Mouse (Mus musculus) adrenal gland, postnatal 0 days (tissue): ENCODE measurements around the gene Rogdi. TPM values are rescaled to one million over a fixed set of nuclear protein-coding genes. Genes with fewer than 3 reads are reported as not detected.

ENCODE experiments used
- polyA plus RNA-seq: library from polyadenylated mRNA; unstranded; fragments of >200 nt; fragmentation: Nextera tagmentation; extraction: Ambion mirVana; gene quantifications from 2 replicates; pipeline ENCODE4 v1.2.1, GENCODE M21; 2015

The Rogdi gene
- polyA plus RNA-seq: 58.9 and 59.4 TPM in 2 replicates

GRCm38 (mm10) chr16:5013054-5013838, at the start of gene Rogdi:
Rogdi (minus strand) TSS chr16:5013553.

DNA sequence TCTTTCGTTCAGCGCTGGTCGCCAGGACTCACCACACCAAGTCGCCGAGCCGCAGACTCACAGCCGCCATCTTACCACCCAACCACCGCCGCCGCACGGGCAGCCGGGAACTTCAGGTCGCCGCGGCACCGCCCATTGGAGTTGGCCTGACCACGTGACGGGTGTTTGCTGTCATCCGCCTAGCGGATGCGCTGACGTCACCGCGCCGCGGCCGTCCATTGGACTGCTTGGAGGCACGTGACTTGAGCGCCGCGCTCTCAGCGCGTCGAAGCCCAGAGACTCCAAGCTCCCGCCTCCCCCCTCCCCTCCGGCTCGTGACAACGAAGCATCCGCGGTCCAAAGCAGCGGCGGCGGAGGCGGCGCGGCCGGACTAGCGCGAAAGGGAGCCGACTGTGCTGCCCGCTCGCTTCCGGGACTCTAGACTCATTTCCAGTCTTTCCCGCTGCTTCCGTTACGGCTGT, 36.5 kb upstream of the Rogdi start, which contains the start of the genes Glyr1 and Ubn1:
Glyr1 (minus strand) TSS at position 90 of the 461 bp plus-strand sequence.
Ubn1 (plus strand) TSS at position 284 of the 461 bp plus-strand sequence.

GRCm38 (mm10) chr16:5007067-5007466, 6.3 kb downstream of the Rogdi start, which contains the start of gene Smim22:
Smim22 (plus strand) TSS chr16:5007288.

GRCm38 (mm10) chr16:4997553-4997952, 15.8 kb downstream of the Rogdi start, which contains the start of gene Sept12:
Sept12 (minus strand) TSS chr16:4997852.

GRCm38 (mm10) chr16:4963797-4964709, 49.3 kb downstream of the Rogdi start, which contains the start of gene Anks3:
Anks3 (minus strand) TSS chr16:4964205.

Other genes with a start within 250 kb of the Rogdi start
- gene Cdip1, start 223.3 kb downstream of the Rogdi start, polyA plus RNA-seq: 59.6 and 97.5 TPM in 2 replicates
- 0.26 and 0.35 TPM in 2 replicates for gene 4930562C15Rik, start 178.1 kb downstream of the Rogdi start, polyA plus RNA-seq
- gene Ubald1, start 133.2 kb downstream of the Rogdi start, polyA plus RNA-seq: 25.1 and 27.9 TPM in 2 replicates
- 37.9 and 52.2 TPM in 2 replicates for gene Mgrn1, start 127.3 kb downstream of the Rogdi start, polyA plus RNA-seq
- 136 and 156 TPM in 2 replicates for gene Nudt16l1, start 74.8 kb downstream of the Rogdi start, polyA plus RNA-seq
- gene Anks3, start 49.3 kb downstream of the Rogdi start, polyA plus RNA-seq: 25.6 and 34.4 TPM in 2 replicates
- gene Sept12, start 15.7 kb downstream of the Rogdi start, polyA plus RNA-seq: 0.15 TPM in 1 of 2 replicates, not detected in the other
- 2.6 and 3.2 TPM in 2 replicates for gene Smim22, start 6.3 kb downstream of the Rogdi start, polyA plus RNA-seq
- 61.6 and 91.6 TPM in 2 replicates for gene Glyr1, start 36.3 kb upstream of the Rogdi start, polyA plus RNA-seq
- 10.2 and 11.6 TPM in 2 replicates for gene Ubn1, start 36.5 kb upstream of the Rogdi start, polyA plus RNA-seq
- 2.0 and 2.2 TPM in 2 replicates for gene Ppl, start 118.9 kb upstream of the Rogdi start, polyA plus RNA-seq
- 0.09 and 0.11 TPM in 2 replicates for gene Sec14l5, start 133.6 kb upstream of the Rogdi start, polyA plus RNA-seq
- gene Nagpa, start 190.5 kb upstream of the Rogdi start, polyA plus RNA-seq: 17.5 and 28.2 TPM in 2 replicates
- 36.8 and 37.1 TPM in 2 replicates for gene AU021092, start 208.7 kb upstream of the Rogdi start, polyA plus RNA-seq
- 24.8 and 39.7 TPM in 2 replicates for gene Alg1, start 220.1 kb upstream of the Rogdi start, polyA plus RNA-seq
- 45.5 and 47.5 TPM in 2 replicates for gene Eef2kmt, start 242.4 kb upstream of the Rogdi start, polyA plus RNA-seq